Mouse (Mus musculus): ENCODE data around the gene Zfp449. TPM values are rescaled to one million over a fixed set of nuclear protein-coding genes. Genes with fewer than 3 reads are reported as not detected.

Gene Zfp449
- polyA plus RNA-seq, 1 experiment, result 1.4 TPM

DNA sequence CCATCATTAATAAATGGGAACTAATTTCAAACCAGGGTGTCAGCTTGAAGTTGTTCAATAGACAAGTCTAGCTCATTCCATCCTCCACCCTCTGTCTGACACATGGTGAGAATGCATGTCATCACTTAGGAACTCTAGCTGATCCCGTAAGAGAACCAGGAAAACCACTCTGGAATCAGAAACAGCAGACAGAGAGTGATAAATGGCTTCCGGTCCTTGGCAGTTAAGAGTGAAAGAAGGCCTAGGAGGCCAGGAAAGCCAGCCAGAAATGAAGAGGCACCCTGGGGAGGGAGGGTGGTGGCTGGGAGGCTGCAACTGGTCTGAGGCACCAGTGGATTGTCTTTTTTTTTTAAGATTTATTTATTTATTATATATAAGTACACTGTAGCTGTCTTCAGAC, 34.7 kb downstream of the Zfp449 start:
- no peak for TF ChIP-seq POLR2A (IDR thresholded peaks at IDR 0.05; ENCODE audit: borderline replicate concordance, low read depth, low read length)
- no peak for TF ChIP-seq CTCF (IDR thresholded peaks at IDR 0.05; ENCODE audit: low read depth, low read length)
- Histone ChIP-seq H3K4me1 (ENCODE audit: control insufficient read depth, insufficient read depth, low read length) (no peaks in the 10 kb centered on the region), H3K27ac (ENCODE audit: insufficient read depth, low read depth, low read length) (no peak overlapping the region), H3K4me3 (ENCODE audit: insufficient read depth, low read length) (no peak overlapping the region)

DNA sequence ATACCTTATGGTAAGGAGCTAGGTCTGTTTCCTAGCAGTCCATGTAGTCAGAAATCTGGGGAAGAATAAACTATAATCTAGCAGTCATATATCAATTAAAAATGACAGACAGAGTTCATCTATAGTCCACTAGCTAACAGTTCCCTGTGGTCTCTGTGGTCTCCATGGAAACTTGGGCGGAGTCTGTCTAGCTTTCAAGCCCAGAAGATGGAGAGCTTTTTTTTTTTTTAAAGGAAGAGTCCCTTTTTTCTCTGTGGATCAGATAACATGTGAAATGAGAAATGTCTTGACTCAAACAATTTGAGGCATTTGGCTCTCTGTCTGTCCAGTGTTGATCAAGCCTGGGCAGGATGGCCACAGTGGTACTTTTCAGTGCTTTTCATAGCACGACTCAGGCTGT, 37.9 kb downstream of the Zfp449 start:
- Histone ChIP-seq H3K27ac (ENCODE audit: insufficient read depth, low read depth, low read length) (no peak overlapping the region), H3K4me3 (ENCODE audit: insufficient read depth, low read length) (no peak overlapping the region), H3K4me1 (ENCODE audit: control insufficient read depth, insufficient read depth, low read length) (no peaks in the 10 kb centered on the region)
- TF ChIP-seq CTCF (IDR thresholded peaks at IDR 0.05; ENCODE audit: low read depth, low read length) (no peak), POLR2A (IDR thresholded peaks at IDR 0.05; ENCODE audit: borderline replicate concordance, low read depth, low read length) (no peak)

DNA sequence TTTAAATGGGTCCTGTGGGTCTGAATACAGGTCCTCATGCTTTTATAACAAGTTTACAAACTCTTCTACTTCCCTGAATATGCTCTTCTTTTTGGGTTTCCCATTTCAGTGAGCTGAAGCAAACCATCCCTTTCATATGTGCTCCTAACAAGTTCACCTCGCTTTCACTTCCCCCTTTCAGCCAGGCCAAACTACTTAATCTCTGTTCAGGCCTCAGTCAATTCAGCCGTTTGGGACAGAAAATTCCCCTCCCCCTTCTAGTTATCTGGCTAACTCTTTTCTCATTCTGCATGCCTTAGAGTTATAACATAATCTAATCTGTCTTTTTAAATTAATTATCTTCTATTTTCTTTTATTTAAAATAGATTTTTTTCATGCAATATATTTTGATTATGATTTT, 58.4 kb downstream of the Zfp449 start:
- no peaks in the 10 kb centered on the region for H3K4me1 ChIP-seq (ENCODE audit: control insufficient read depth, insufficient read depth, low read length)
- TF ChIP-seq POLR2A (IDR thresholded peaks at IDR 0.05; ENCODE audit: borderline replicate concordance, low read depth, low read length) (no peak), CTCF (IDR thresholded peaks at IDR 0.05; ENCODE audit: low read depth, low read length) (no peak)
- H3K27ac ChIP-seq (ENCODE audit: insufficient read depth, low read depth, low read length), result no peak overlapping the region
- H3K4me3 ChIP-seq (ENCODE audit: insufficient read depth, low read length), result no peak overlapping the region

DNA sequence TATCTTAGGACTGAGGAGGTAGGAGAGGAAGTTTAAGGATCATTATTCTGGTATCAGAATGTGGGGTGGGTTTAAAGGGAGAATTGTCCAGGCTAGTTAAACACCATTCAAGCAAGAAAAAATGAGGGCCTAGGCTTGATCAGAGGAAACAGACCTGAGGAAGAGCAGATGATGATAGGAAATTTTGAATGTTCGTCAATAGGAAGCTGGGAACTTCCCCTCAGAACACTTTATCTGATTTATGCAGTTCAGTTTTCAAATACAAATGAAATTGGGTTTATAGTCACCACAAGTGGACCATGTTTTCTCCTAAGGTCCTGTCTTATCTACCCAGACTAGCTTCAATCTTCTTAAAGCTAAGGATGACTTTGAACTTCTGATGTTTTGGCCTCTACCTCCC, 59.3 kb downstream of the Zfp449 start:
- Histone ChIP-seq H3K27ac (ENCODE audit: insufficient read depth, low read depth, low read length) (no peak overlapping the region), H3K4me3 (ENCODE audit: insufficient read depth, low read length) (no peak overlapping the region), H3K4me1 (ENCODE audit: control insufficient read depth, insufficient read depth, low read length) (no peaks in the 10 kb centered on the region)
- no peak for TF ChIP-seq CTCF (IDR thresholded peaks at IDR 0.05; ENCODE audit: low read depth, low read length)
- no peak for TF ChIP-seq POLR2A (IDR thresholded peaks at IDR 0.05; ENCODE audit: borderline replicate concordance, low read depth, low read length)

DNA sequence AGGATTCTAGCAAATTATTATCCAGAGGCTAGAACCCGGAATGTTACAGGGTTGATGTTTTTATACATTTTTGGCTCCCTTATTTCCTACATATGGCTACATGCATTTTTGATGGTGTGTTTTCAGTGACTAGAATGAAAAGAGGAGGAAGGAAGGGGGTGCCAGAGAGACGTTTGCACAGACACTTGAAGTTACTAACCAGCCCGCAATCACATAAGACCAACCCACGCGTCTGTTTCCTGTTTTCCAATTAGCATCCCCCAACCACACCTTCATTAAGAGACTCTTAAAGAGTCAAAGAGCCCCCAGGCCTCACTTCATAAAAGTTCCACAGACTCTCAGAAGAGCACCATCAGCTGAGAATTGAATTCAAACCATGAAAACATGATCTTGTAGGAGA, 59.9 kb downstream of the Zfp449 start:
- Histone ChIP-seq H3K4me1 (ENCODE audit: control insufficient read depth, insufficient read depth, low read length) (no peaks in the 10 kb centered on the region), H3K4me3 (ENCODE audit: insufficient read depth, low read length) (no peak overlapping the region), H3K27ac (ENCODE audit: insufficient read depth, low read depth, low read length) (no peak overlapping the region)
- TF ChIP-seq CTCF (IDR thresholded peaks at IDR 0.05; ENCODE audit: low read depth, low read length) (no peak), POLR2A (IDR thresholded peaks at IDR 0.05; ENCODE audit: borderline replicate concordance, low read depth, low read length) (no peak)

Other genes starting within 250 kb of the Zfp449 start
- gene 3830403N18Rik, start 209.8 kb upstream of the Zfp449 start, polyA plus RNA-seq (2012; ENCODE audit: insufficient read depth, insufficient read length, missing spikeins), result 3.7 and 4.2 TPM in 2 replicates
- gene Gm773, start 133.5 kb upstream of the Zfp449 start, polyA plus RNA-seq (2012; ENCODE audit: insufficient read depth, insufficient read length, missing spikeins), result not detected in 2 replicates
- gene Smim10l2a, start 28.2 kb downstream of the Zfp449 start, polyA plus RNA-seq (2012; ENCODE audit: insufficient read depth, insufficient read length, missing spikeins), result not detected in 2 replicates
- 5.3 and 6.1 TPM in 2 replicates for gene Gm2174, start 101.6 kb downstream of the Zfp449 start, polyA plus RNA-seq (2012; ENCODE audit: insufficient read depth, insufficient read length, missing spikeins)
- 86.7 and 89.1 TPM in 2 replicates for gene Ints6l, start 108.5 kb downstream of the Zfp449 start, polyA plus RNA-seq (2012; ENCODE audit: insufficient read depth, insufficient read length, missing spikeins)
- gene Gm10477, start 178.3 kb downstream of the Zfp449 start, polyA plus RNA-seq (2012; ENCODE audit: insufficient read depth, insufficient read length, missing spikeins), result not detected in 2 replicates
- not detected in 2 replicates for gene Gm648, start 203.2 kb downstream of the Zfp449 start, polyA plus RNA-seq (2012; ENCODE audit: insufficient read depth, insufficient read length, missing spikeins)